Mouse (Mus musculus) megakaryocyte-erythroid progenitor cell, adult 5-6 weeks (primary cell): ENCODE data around the gene Nbdy. TPM values are rescaled to one million over a fixed set of nuclear protein-coding genes. Genes with fewer than 3 reads are reported as not detected.

Experiments
- ATAC-seq: replicated peaks from 2 replicates; pipeline ENCODE4 v1.8.0; 2016; ENCODE audit warnings: mild to moderate bottlenecking, inconsistent platforms; ENCODE audit not compliant: severe bottlenecking, poor library complexity, low FRiP score, low TSS enrichment
- total RNA-seq, 2 experiments: library from RNA; stranded (forward) in 1 of 2; stranded (reverse) in 1 of 2; fragments of 200-1000, 215-1000 nt in 1 of 2; fragments of >200 nt in 1 of 2; fragmentation: Nextera tagmentation in 1 of 2; gene quantifications; 2 replicates each; pipeline ENCODE4 v1.2.3; 2014 to 2017

The Nbdy gene
- total RNA-seq (2014; fragmentation: Nextera tagmentation) = 22.5 and 71.5 TPM in 2 replicates
- total RNA-seq (2017) = 13.0 and 43.5 TPM in 2 replicates

GRCm38 (mm10) chrX:153723110-153723916, at the start of gene Nbdy:
Gene Nbdy (plus strand): TSS chrX:153723590.
- peak; percentile 100 for ATAC-seq

- ATAC-seq = no peak; the same call in 1 of the 2 replicates
Observed at GRCm38 (mm10) chrX:153695782-153696395, 27.5 kb upstream of the Nbdy start, which contains the start of gene Kctd12b. Gene Kctd12b (minus strand): TSS chrX:153696391.

- ATAC-seq = no peak
Observed at GRCm38 (mm10) chrX:153700463-153700862, 22.9 kb upstream of the Nbdy start.

- ATAC-seq = no peak
Observed at GRCm38 (mm10) chrX:153707735-153708134, 15.7 kb upstream of the Nbdy start.

GRCm38 (mm10) chrX:153716716-153717115, 6.7 kb upstream of the Nbdy start:
- ATAC-seq = no peak

GRCm38 (mm10) chrX:153719602-153720001, 3.8 kb upstream of the Nbdy start:
- ATAC-seq = peak; percentile 70

- no peak for ATAC-seq
Observed at GRCm38 (mm10) chrX:153724400-153724799, 1.0 kb downstream of the Nbdy start.

GRCm38 (mm10) chrX:153735697-153736096, 12.3 kb downstream of the Nbdy start:
- no peak for ATAC-seq

GRCm38 (mm10) chrX:153742493-153742892, 19.1 kb downstream of the Nbdy start:
- ATAC-seq = no peak

- no peak for ATAC-seq
Observed at GRCm38 (mm10) chrX:153749230-153749629, 25.8 kb downstream of the Nbdy start.

Other genes with a start within 250 kb of the Nbdy start
- 18.7 and 20.5 TPM in 2 replicates for gene Ubqln2, start 225.4 kb upstream of the Nbdy start, total RNA-seq (2014; fragmentation: Nextera tagmentation)
- gene Ubqln2, start 225.4 kb upstream of the Nbdy start, total RNA-seq (2017) = 4.9 and 7.0 TPM in 2 replicates
- gene Cypt3, start 165.0 kb upstream of the Nbdy start, total RNA-seq (2014; fragmentation: Nextera tagmentation) = not detected in 2 replicates
- gene Cypt3, start 165.0 kb upstream of the Nbdy start, total RNA-seq (2017) = not detected in 2 replicates
- 0.67 TPM in 1 of 2 replicates, not detected in the other for gene Kctd12b, start 27.2 kb upstream of the Nbdy start, total RNA-seq (2014; fragmentation: Nextera tagmentation)
- 0.76 TPM in 1 of 2 replicates, not detected in the other for gene Kctd12b, start 27.2 kb upstream of the Nbdy start, total RNA-seq (2017)
- not detected in 2 replicates for gene Spin2c, start 108.6 kb downstream of the Nbdy start, total RNA-seq (2014; fragmentation: Nextera tagmentation)
- gene Spin2c, start 108.6 kb downstream of the Nbdy start, total RNA-seq (2017) = 7.8 TPM in 1 of 2 replicates, not detected in the other